Mouse (Mus musculus): ENCODE measurements around the gene Rras. TPM values are rescaled to one million over a fixed set of nuclear protein-coding genes. Genes with fewer than 3 reads are reported as not detected.

Gene Rras
- polyA plus RNA-seq, 1 experiment from 2014 or later: 10.1 TPM

DNA sequence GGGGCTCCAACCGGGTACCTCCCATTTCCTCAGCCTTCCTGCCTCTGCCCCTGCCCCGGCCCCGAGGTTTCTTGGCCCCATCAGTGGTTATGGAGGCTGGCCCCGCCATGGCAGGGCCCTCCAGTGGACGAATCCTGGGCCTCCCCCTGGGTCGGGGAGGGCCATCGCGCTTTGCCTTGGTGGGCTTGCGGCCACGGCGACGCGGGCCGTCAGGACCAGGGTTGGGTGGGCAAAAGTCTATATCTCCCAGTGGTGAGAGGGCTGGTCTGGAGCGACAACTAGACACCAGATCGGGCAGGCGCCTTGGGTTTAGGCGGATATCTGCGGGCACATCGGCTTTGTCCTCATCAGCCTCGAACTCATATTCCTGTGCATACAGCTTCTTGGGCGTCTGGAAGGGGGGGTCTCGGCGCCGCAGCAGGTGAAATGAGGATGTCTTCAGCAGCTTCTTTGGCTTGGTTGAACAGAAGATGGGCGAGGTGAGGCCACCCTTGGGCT is 29.1 kb downstream of the Rras start:
- peaks cover 18% of the 10 kb centered on the region for H3K4me1 ChIP-seq (replicated peaks; ENCODE audit: control insufficient read depth, insufficient read depth, low read length)
- ATAC-seq: no peak
- H3K4me3 ChIP-seq (replicated peaks; ENCODE audit: low read length): no peak overlapping the region
- H3K9ac ChIP-seq (replicated peaks; ENCODE audit: low read depth, low read length): no peak overlapping the region
- no peak overlapping the region for H3K27ac ChIP-seq (ENCODE audit: low read length)
- H3K9me3 ChIP-seq (ENCODE audit: control insufficient read depth, low read length): no peaks in the 10 kb centered on the region
- H3K4me2 ChIP-seq (ENCODE audit: low read length): no peak overlapping the region
- peaks cover 54% of the 10 kb centered on the region for H3K36me3 ChIP-seq (ENCODE audit: control insufficient read depth, insufficient read depth)
- no peaks in the 10 kb centered on the region for H3K27me3 ChIP-seq (replicated peaks; ENCODE audit: control insufficient read depth, insufficient read depth, low read length)
- WGBS: 96% methylated on average over 26 of the region's 26 CpGs

- Histone ChIP-seq H3K9me3 (ENCODE audit: control insufficient read depth, low read length) (no peaks in the 10 kb centered on the region), H3K27me3 (replicated peaks; ENCODE audit: control insufficient read depth, insufficient read depth, low read length) (no peaks in the 10 kb centered on the region), H3K9ac (replicated peaks; ENCODE audit: low read depth, low read length) (no peak overlapping the region), H3K36me3 (ENCODE audit: control insufficient read depth, insufficient read depth) (peaks cover 54% of the 10 kb centered on the region), H3K4me3 (replicated peaks; ENCODE audit: low read length) (no peak overlapping the region), H3K27ac (ENCODE audit: low read length) (no peak overlapping the region), H3K4me1 (replicated peaks; ENCODE audit: control insufficient read depth, insufficient read depth, low read length) (peaks cover 18% of the 10 kb centered on the region), H3K4me2 (ENCODE audit: low read length) (no peak overlapping the region)
- ATAC-seq: no peak
- WGBS: 93% methylated on average over 14 of the region's 14 CpGs
Observed at GRCm38 (mm10) chr7:45047491-45047890, 29.7 kb downstream of the Rras start.

- Histone ChIP-seq H3K36me3 (ENCODE audit: control insufficient read depth, insufficient read depth) (peaks cover 47% of the 10 kb centered on the region), H3K27ac (ENCODE audit: low read length) (no peak overlapping the region), H3K4me2 (ENCODE audit: low read length) (no peak overlapping the region), H3K27me3 (replicated peaks; ENCODE audit: control insufficient read depth, insufficient read depth, low read length) (no peaks in the 10 kb centered on the region), H3K4me3 (replicated peaks; ENCODE audit: low read length) (no peak overlapping the region), H3K9me3 (ENCODE audit: control insufficient read depth, low read length) (no peaks in the 10 kb centered on the region), H3K9ac (replicated peaks; ENCODE audit: low read depth, low read length) (no peak overlapping the region), H3K4me1 (replicated peaks; ENCODE audit: control insufficient read depth, insufficient read depth, low read length) (peaks cover 18% of the 10 kb centered on the region)
- WGBS: 87% methylated on average over 37 of the region's 38 CpGs
- no peak for ATAC-seq
Observed at GRCm38 (mm10) chr7:45048001-45048890, 30.5 kb downstream of the Rras start.

DNA sequence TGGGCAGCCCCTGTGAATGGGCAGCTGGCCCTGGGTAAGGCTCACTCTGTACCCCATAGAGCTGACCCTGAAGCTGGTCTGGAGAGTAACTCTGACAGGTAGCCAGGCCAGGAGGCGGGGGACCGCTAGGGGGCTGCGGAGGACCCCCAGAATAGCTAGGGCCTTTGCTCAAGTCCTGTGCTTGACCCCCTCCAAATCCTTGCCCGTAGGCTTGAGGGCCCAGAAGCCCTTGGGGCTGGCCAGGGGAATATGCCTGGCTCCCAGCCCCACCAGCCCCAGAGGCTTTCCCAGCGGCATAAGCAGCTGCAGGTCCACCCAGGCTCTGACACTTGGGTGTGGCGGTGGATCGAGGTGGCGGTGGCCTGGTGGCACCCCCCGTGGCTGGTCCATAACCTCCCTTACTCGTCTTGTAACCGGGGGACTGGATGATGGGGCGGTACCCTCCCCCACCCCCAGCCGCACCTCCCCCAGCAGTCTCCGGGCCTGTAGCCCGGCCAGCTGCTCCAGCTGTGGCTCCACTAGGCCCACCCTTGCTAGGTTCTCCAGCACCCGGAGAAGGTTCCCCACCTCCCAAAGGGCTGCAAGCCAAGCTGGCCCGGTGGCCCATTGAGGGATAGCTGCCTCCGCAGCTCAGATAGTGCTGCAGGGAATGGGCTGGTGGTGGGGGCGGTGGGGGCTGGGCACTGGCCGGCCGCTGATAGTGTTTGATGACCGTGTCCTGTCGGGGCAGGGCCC is 31.3 kb downstream of the Rras start:
- WGBS: 89% methylated on average over 23 of the region's 23 CpGs
- ATAC-seq: no peak
- no peak overlapping the region for H3K4me3 ChIP-seq (replicated peaks; ENCODE audit: low read length)

GRCm38 (mm10) chr7:45050945-45051600 is 33.3 kb downstream of the Rras start:
- peaks cover 28% of the 10 kb centered on the region for H3K4me1 ChIP-seq (replicated peaks; ENCODE audit: control insufficient read depth, insufficient read depth, low read length)
- peak; percentile 52 for ATAC-seq
- 1% methylated on average over 15 of the region's 16 CpGs for WGBS
- peaks cover 31% of the 10 kb centered on the region for H3K36me3 ChIP-seq (ENCODE audit: control insufficient read depth, insufficient read depth)
- no peaks in the 10 kb centered on the region for H3K27me3 ChIP-seq (replicated peaks; ENCODE audit: control insufficient read depth, insufficient read depth, low read length)
- H3K27ac ChIP-seq (ENCODE audit: low read length): peak overlapping the region; percentile 45
- H3K9me3 ChIP-seq (ENCODE audit: control insufficient read depth, low read length): no peaks in the 10 kb centered on the region
- peak overlapping the region; percentile 89 for H3K4me2 ChIP-seq (ENCODE audit: low read length)
- peak overlapping the region; percentile 88 for H3K9ac ChIP-seq (replicated peaks; ENCODE audit: low read depth, low read length)
- peak overlapping the region; percentile 95 for H3K4me3 ChIP-seq (replicated peaks; ENCODE audit: low read length)

More for the DNA sequence above, 31.3 kb downstream of the Rras start:
- Histone ChIP-seq H3K4me2 (ENCODE audit: low read length) (no peak overlapping the region), H3K27me3 (replicated peaks; ENCODE audit: control insufficient read depth, insufficient read depth, low read length) (no peaks in the 10 kb centered on the region), H3K9me3 (ENCODE audit: control insufficient read depth, low read length) (no peaks in the 10 kb centered on the region), H3K4me1 (replicated peaks; ENCODE audit: control insufficient read depth, insufficient read depth, low read length) (peaks cover 23% of the 10 kb centered on the region), H3K27ac (ENCODE audit: low read length) (no peak overlapping the region), H3K9ac (replicated peaks; ENCODE audit: low read depth, low read length) (no peak overlapping the region), H3K36me3 (ENCODE audit: control insufficient read depth, insufficient read depth) (peaks cover 43% of the 10 kb centered on the region)

DNA sequence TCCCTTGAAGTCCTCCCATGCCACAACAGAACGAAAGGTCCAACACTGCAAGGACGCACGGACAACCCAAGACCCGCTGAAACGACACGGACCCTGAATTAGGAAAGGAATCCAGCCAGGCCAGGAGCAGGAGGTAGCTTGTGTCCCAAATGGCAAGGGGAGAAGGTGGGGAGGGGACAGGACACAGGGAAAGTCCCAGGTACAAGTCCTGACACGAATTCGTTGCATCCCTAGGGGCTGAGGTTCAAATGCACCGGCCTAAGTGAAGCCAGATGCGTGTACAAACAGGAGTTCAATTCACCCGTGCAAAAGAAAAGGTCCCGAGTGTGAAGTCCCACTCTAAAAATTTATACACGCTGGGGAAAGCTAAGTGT is 33.8 kb downstream of the Rras start:
- peak overlapping the region; percentile 88 for H3K9ac ChIP-seq (replicated peaks; ENCODE audit: low read depth, low read length)
- H3K27me3 ChIP-seq (replicated peaks; ENCODE audit: control insufficient read depth, insufficient read depth, low read length): no peaks in the 10 kb centered on the region
- peak overlapping the region; percentile 99 for H3K27ac ChIP-seq (ENCODE audit: low read length)
- H3K9me3 ChIP-seq (ENCODE audit: control insufficient read depth, low read length): no peaks in the 10 kb centered on the region
- H3K4me3 ChIP-seq (replicated peaks; ENCODE audit: low read length): peak overlapping the region; percentile 95
- H3K4me1 ChIP-seq (replicated peaks; ENCODE audit: control insufficient read depth, insufficient read depth, low read length): peaks cover 28% of the 10 kb centered on the region
- no peak for ATAC-seq
- peak overlapping the region; percentile 89 for H3K4me2 ChIP-seq (ENCODE audit: low read length)
- peaks cover 29% of the 10 kb centered on the region for H3K36me3 ChIP-seq (ENCODE audit: control insufficient read depth, insufficient read depth)
- under 1% methylated on average over 13 of the region's 13 CpGs for WGBS

- Histone ChIP-seq H3K9me3 (ENCODE audit: control insufficient read depth, low read length) (no peaks in the 10 kb centered on the region), H3K4me2 (ENCODE audit: low read length) (peak overlapping the region; percentile 89), H3K4me1 (replicated peaks; ENCODE audit: control insufficient read depth, insufficient read depth, low read length) (peaks cover 28% of the 10 kb centered on the region), H3K9ac (replicated peaks; ENCODE audit: low read depth, low read length) (peak overlapping the region; percentile 88), H3K27me3 (replicated peaks; ENCODE audit: control insufficient read depth, insufficient read depth, low read length) (no peaks in the 10 kb centered on the region), H3K36me3 (ENCODE audit: control insufficient read depth, insufficient read depth) (peaks cover 22% of the 10 kb centered on the region), H3K27ac (ENCODE audit: low read length) (peak overlapping the region; percentile 99), H3K4me3 (replicated peaks; ENCODE audit: low read length) (peak overlapping the region; percentile 95)
- 0% methylated on average over 33 of the region's 38 CpGs for WGBS
- ATAC-seq: no peak
Observed at GRCm38 (mm10) chr7:45052181-45052861, 34.6 kb downstream of the Rras start.

GRCm38 (mm10) chr7:45052862-45053116 is 35.0 kb downstream of the Rras start, which contains the start of gene Prr12:
Prr12 (minus strand) TSS chr7:45052881.
- Histone ChIP-seq H3K36me3 (ENCODE audit: control insufficient read depth, insufficient read depth) (peaks cover 17% of the 10 kb centered on the region), H3K27ac (ENCODE audit: low read length) (peak within 1 kb of the TSS; percentile 99), H3K27me3 (replicated peaks; ENCODE audit: control insufficient read depth, insufficient read depth, low read length) (no peaks in the 10 kb centered on the region), H3K4me2 (ENCODE audit: low read length) (peak within 1 kb of the TSS; percentile 97), H3K9me3 (ENCODE audit: control insufficient read depth, low read length) (no peaks in the 10 kb centered on the region), H3K9ac (replicated peaks; ENCODE audit: low read depth, low read length) (peak within 1 kb of the TSS; percentile 88), H3K4me1 (replicated peaks; ENCODE audit: control insufficient read depth, insufficient read depth, low read length) (peaks cover 28% of the 10 kb centered on the region), H3K4me3 (replicated peaks; ENCODE audit: low read length) (peak within 1 kb of the TSS; percentile 95)
- WGBS: 0% methylated on average over 1 of the region's 18 CpGs
- no peak for ATAC-seq
